Mouse (Mus musculus) G1E-ER4 (cell line): Measurements from ENCODE around the gene Reln. TPM values are rescaled to one million over a fixed set of nuclear protein-coding genes. Genes with fewer than 3 reads are reported as not detected.

Experiments used
- GATA1 ChIP-seq: IDR thresholded peaks from one replicate; pipeline ENCODE4 v1.8.0; 2012; ENCODE audit warnings: low read length, inconsistent platforms
- polyA plus RNA-seq: library from polyadenylated mRNA; stranded (reverse); fragments of >175 nt; gene quantifications from 2 replicates; pipeline ENCODE4 v1.2.3, GENCODE M21; 2012

Reln gene
- polyA plus RNA-seq, 1 experiment = 0.05 TPM

GRCm38 (mm10) chr5:21957586-21957985 lies 386.9 kb downstream of the Reln start:
- TF ChIP-seq GATA1 = no peak

- no peak for TF ChIP-seq GATA1
Measured at GRCm38 (mm10) chr5:21957061-21957460, 387.4 kb downstream of the Reln start.

- TF ChIP-seq GATA1 = no peak
Measured at GRCm38 (mm10) chr5:21949507-21949897, 395.0 kb downstream of the Reln start.

DNA sequence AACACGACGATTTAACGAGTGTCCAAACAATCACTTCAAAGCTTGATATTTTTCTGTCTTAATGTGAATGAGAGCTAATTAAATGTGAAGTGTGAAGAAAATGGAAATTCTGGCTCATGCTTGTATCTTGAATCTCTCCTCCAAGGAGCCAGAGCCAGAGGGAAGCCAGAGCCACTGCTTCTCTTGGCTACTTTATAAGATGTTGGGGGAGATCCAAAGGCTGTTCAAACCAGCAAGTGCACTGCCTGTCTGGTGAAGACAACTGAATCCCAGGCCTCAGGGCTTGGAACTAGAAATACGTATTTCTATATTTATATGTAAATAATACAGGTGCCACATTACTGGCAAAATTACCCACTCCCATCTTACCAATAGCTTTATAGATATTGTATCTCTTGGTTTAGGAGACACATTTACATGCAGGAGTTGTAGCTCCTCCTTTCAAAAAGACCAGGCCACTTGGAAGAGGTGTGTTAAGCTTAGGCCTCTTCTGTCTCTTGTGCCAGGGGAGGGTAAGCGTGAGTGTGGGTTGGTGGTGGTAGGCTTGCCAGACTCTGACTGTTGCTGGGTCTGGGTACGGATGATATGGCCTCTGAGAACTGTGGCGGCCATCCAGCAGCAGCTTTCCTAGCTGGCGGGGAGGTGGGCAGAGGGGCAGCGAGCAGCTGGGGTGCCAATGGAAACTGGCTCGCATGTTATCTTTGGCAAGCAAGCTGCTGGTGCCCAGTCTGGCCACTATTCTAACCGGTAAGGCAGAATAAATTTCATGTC lies 395.6 kb downstream of the Reln start:
- TF ChIP-seq GATA1 = no peak

- TF ChIP-seq GATA1 = no peak
Measured at GRCm38 (mm10) chr5:21947610-21948381, 396.7 kb downstream of the Reln start.

DNA sequence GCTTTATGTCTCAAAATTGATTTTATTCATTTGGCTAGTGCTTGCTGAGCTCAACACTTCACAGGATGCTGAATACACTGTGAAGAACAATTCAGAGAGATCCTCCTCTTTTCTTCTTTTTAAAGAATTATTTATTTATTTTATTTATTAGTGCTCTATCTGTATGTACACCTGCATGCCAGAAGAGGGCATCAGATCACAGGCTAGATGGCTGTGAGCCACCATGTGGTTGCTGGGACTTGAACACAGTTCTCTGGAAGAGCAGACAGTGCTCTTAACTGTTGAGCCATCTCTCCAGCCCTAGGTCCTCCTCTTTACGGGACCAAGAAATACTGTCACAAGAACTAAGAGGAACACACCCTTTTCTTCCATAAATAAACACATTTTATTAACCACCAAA lies 399.9 kb downstream of the Reln start:
- TF ChIP-seq GATA1 = no peak

DNA sequence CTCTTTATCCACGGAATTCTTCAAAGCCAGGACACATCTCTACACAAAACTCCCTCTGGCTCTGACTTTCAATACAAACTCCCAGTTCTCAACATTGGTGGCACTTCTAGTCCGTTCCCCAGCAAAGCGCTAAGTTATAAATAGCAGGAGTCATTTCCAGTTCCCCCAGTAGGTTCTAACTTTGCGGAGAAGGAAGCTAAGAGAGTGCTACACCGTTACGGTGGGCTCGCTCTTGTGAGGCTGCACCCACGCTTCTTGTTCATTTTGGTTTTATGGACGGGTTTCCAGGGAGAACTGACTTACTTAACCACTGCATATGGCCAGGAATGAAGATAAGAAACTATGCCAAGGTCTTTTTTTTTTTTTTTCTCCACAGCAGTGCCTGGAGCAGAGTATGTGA lies 405.1 kb downstream of the Reln start:
- TF ChIP-seq GATA1 = no peak

DNA sequence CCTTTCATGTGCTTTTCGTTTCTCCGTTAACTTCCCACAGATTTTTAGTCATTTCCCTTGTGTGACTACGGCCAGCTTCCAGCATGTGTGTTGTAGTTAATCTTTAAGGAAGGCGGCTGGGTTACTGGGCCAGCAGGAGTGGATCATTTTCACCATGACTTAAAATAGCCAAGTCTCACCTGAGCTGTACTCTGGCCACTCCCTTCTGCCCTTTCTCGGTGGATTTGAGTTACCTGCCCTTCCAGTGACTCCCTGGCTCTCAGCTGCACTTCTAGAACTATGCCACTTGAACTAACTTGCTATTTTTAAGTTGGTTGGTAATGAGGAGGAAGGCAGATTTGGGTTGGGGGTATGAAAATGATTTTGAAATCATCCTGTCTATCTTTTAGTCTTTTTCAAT lies 406.4 kb downstream of the Reln start:
- no peak for TF ChIP-seq GATA1

DNA sequence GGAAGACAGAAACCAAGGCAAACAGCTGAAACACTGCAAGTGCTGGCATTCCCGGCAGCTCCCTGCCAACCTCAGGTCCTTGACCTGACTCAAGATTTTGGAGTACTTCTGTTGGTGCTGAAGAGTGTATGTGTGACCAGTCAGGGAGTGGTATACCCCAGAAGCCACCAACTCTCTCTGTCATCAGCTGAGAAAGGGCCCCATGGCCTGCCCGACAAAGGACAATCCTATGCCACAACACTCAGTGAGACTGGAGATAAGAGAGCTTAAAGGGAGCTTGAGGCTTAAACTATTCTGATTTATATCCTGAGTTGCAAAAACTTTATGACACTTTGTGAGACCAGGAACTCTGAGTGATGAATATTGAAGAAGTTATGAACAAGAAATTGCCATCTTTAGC lies 407.9 kb downstream of the Reln start:
- no peak for TF ChIP-seq GATA1

GRCm38 (mm10) chr5:21936096-21936495 lies 408.4 kb downstream of the Reln start:
- no peak for TF ChIP-seq GATA1

DNA sequence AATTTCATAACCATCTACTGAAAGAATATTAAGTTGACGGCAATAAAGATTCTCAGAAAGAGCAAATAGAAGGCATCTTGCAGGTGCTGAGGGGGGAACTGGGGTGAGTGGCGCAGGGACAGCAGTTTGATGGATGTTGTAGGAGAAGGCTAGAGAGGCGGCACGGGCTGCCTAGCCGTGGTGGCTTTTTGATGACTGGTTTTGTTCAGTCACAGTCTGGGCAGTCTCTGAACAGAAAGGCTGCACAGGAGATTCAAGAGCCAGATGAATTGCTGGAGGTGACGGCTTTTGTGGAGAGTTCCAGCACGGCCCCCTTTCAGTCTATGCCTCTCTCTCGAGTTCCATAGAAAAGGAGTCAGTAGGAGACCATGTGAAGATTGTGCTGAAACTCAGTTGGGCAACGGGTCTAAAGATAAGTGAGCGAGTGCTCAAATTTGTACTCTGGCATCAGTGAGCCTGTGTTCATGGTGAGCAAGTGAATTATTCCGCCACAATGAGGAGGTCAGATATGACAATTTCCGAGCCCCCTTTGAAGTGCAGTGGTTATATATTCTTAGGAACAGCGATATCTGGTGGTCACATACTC lies 409.6 kb downstream of the Reln start:
- TF ChIP-seq GATA1 = no peak

DNA sequence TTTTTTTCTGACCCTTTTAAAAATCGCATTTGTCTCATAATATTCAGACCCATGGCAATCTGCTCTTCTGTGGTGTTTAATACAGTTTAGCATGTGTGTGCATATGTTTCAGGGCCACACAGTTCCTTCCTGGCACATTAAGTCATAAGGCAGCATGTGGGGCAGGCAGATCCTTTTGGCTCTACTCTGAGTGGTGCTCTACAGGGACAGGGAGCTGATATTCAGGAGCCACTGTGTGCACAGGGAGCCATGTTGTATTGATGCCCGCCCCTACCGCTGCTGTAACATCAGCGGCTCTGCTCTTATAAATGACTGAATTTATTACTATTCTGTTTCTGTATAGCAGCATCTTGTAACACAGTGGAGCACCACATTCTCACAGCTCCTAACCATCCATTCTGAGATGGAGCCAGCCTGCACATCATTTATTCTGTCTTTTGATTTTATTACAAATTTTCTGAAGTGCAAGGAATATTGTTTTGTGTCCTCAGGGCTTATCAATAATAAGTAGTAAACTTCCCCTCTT lies 410.3 kb downstream of the Reln start:
- TF ChIP-seq GATA1 = no peak

- no peak for TF ChIP-seq GATA1
Measured at GRCm38 (mm10) chr5:21933340-21934075, 411.0 kb downstream of the Reln start.

GRCm38 (mm10) chr5:21931151-21931550 lies 413.4 kb downstream of the Reln start:
- no peak for TF ChIP-seq GATA1

GRCm38 (mm10) chr5:21920310-21920709 lies 424.2 kb downstream of the Reln start:
- no peak for TF ChIP-seq GATA1
